Mouse (Mus musculus) midbrain, postnatal 0 days (tissue): ENCODE data around the gene Lztr1. TPM values are rescaled to one million over a fixed set of nuclear protein-coding genes. Genes with fewer than 3 reads are reported as not detected.

Experiments used
- ATAC-seq: fragments of 200-750 bp; cut with Nextera tagmentation; 2 replicates; pipeline ENCODE4 v1.8.0; 2017; ENCODE audit warnings: moderate number of reproducible peaks, mild to moderate bottlenecking, moderate TSS enrichment, moderate library complexity; ENCODE audit not compliant: low FRiP score
- DNase-seq: peaks from one replicate; pipeline ENCODE4 v3.0.0-alpha.2; 2015; ENCODE audit warnings: low spot score
- H3K27ac ChIP-seq: fragments of 300-500 bp; sonication (generic); 2 replicates; pipeline ENCODE4 v1.5.1; 2014; ENCODE audit warnings: low read depth, mild to moderate bottlenecking, low read length, mixed read lengths
- H3K27me3 ChIP-seq: fragments of 300-500 bp; sonication (generic); 2 replicates; pipeline ENCODE4 v1.6.1; 2014; ENCODE audit warnings: low read length, control low read depth, mixed read lengths; ENCODE audit not compliant: insufficient read depth
- H3K36me3 ChIP-seq: fragments of 300-500 bp; sonication (generic); 2 replicates; pipeline ENCODE4 v1.6.1; 2014; ENCODE audit warnings: low read length, control low read depth, mixed read lengths; ENCODE audit not compliant: insufficient read depth
- H3K4me1 ChIP-seq: fragments of 300-500 bp; sonication (generic); 2 replicates; pipeline ENCODE4 v1.6.1; 2014; ENCODE audit warnings: mild to moderate bottlenecking, control low read depth, antibody characterized with exemption, low read length, mixed read lengths; ENCODE audit not compliant: insufficient read depth
- H3K4me2 ChIP-seq: fragments of 300-500 bp; sonication (generic); 2 replicates; pipeline ENCODE4 v1.6.1; 2014; ENCODE audit warnings: low read depth, mild to moderate bottlenecking, low read length, mixed read lengths; ENCODE audit not compliant: poor library complexity, severe bottlenecking
- H3K4me3 ChIP-seq: fragments of 300-500 bp; sonication (generic); 2 replicates; pipeline ENCODE4 v1.5.1; 2014; ENCODE audit warnings: low read depth, mild to moderate bottlenecking, low read length, moderate library complexity
- H3K9ac ChIP-seq: fragments of 300-500 bp; sonication (generic); replicated peaks from 2 replicates; pipeline ENCODE4 v1.6.1; 2014; ENCODE audit warnings: mild to moderate bottlenecking, low read length, moderate library complexity, mixed read lengths; ENCODE audit not compliant: poor library complexity, severe bottlenecking
- H3K9me3 ChIP-seq: fragments of 300-500 bp; sonication (generic); 2 replicates; pipeline ENCODE4 v1.6.1; 2016; ENCODE audit warnings: low read length, control low read depth
- CTCF ChIP-seq: IDR thresholded peaks from 2 replicates; pipeline ENCODE4 v1.5.1; 2016; ENCODE audit warnings: antibody characterized with exemption, mild to moderate bottlenecking
- WGBS: fragments of 180-500 bp; shearing (Covaris S2); extraction: QIAGEN DNeasy Blood & Tissue Kit; methylation state at CpG from one replicate; pipeline ENCODE4 v1.1.7; 2014; 5-methylcytosine and 5-hydroxymethylcytosine counted together
- polyA plus RNA-seq: library from polyadenylated mRNA; unstranded; fragments of >200 nt; fragmentation: Nextera tagmentation; extraction: Ambion mirVana; gene quantifications from 2 replicates; pipeline ENCODE4 v1.2.1, GENCODE M21; 2015
- total RNA-seq: library from RNA; depleted of rRNA; stranded (reverse); fragments of >200 nt; gene quantifications from 2 replicates; pipeline ENCODE4 v1.2.3, GENCODE M21; 2014; rRNA removed

Lztr1 gene
- total and polyA plus RNA-seq, 2 experiments from 2014 or later, result 94.0 to 221 TPM

GRCm38 (mm10) chr16:17561751-17562208, 53.3 kb downstream of the Lztr1 start, which contains the start of gene P2rx6:
P2rx6 (plus strand) TSS chr16:17561885.
- Histone ChIP-seq H3K9ac (0 out of 2 replicates have a peak within 1 kb of the TSS, but pooled peaks have one; percentile 8), H3K4me1 (peaks cover 12% of the 10 kb centered on the region; the same call in 1 of the 2 replicates), H3K27me3 (peaks cover 5% of the 10 kb centered on the region; the same call in 1 of the 2 replicates), H3K36me3 (no peaks in the 10 kb centered on the region), H3K9me3 (no peaks in the 10 kb centered on the region), H3K4me3 (peak within 1 kb of the TSS; percentile 19), H3K4me2 (peak within 1 kb of the TSS; percentile 42), H3K27ac (0 out of 2 replicates have a peak within 1 kb of the TSS, but pooled peaks have one; percentile 12)
- DNase-seq (peak; percentile 71), ATAC-seq (peak; percentile 61)
- WGBS, result 4% methylated on average over 10 of the region's 10 CpGs
- TF ChIP-seq CTCF, result no peak

DNA sequence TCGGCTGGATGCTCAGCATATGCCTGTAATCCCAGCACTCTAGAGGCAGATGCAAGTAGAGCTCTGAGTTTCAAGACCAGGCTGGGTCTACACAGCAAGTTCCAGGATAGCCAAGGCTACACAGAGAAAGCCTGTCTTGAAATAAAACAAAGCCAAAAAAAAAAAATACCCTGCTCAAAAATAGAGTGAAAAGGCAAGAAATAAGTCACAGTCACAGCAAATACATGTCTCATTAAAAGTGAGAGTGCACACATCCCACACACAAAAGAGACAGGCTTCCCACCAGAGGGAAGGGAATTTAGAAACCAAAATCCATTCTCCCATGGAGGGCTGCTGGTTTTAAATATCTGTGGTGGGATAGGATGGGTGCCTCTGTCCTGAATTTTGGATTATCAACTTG, 55.1 kb downstream of the Lztr1 start:
- no peak for ATAC-seq
- no peak overlapping the region for H3K9ac ChIP-seq
- no peak overlapping the region for H3K4me2 ChIP-seq
- no peaks in the 10 kb centered on the region for H3K9me3 ChIP-seq
- H3K27ac ChIP-seq, result no peak overlapping the region
- TF ChIP-seq CTCF, result no peak
- H3K27me3 ChIP-seq, result peaks cover 5% of the 10 kb centered on the region; the same call in 1 of the 2 replicates
- H3K36me3 ChIP-seq, result no peaks in the 10 kb centered on the region
- no peak overlapping the region for H3K4me3 ChIP-seq
- WGBS, result 37% methylated on average over 1 of the region's 1 CpGs
- 0 out of 2 replicates have a peak, but pooled peaks cover 7% of the 10 kb centered on the region for H3K4me1 ChIP-seq
- DNase-seq, result no peak

GRCm38 (mm10) chr16:17564221-17564620, 55.7 kb downstream of the Lztr1 start:
- WGBS, result 82% methylated on average over 2 of the region's 2 CpGs
- Histone ChIP-seq H3K27ac (no peak overlapping the region), H3K9ac (no peak overlapping the region), H3K4me2 (no peak overlapping the region), H3K36me3 (no peaks in the 10 kb centered on the region), H3K27me3 (peaks cover 5% of the 10 kb centered on the region; the same call in 1 of the 2 replicates), H3K4me1 (0 out of 2 replicates have a peak, but pooled peaks cover 7% of the 10 kb centered on the region), H3K9me3 (no peaks in the 10 kb centered on the region), H3K4me3 (no peak overlapping the region)
- TF ChIP-seq CTCF, result no peak
- ATAC-seq, result no peak
- no peak for DNase-seq

DNA sequence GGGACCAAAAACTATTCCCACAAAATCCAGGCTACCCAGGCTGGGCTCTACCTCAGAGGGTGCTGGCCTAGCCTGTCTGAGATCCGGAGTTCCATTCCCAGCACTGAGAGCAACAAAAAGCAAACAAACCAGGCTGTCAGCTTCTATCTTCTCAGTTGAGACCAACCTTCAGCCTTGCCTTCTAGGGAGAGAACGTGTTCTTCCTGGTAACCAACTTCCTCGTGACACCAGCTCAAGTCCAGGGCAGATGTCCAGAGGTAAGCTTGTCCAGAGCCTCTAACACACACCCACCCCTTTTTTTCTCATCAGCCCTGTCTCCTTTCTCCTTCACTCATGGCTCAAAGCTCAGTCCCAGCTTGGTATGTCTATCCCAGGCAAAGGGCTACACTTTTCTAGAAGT, 56.3 kb downstream of the Lztr1 start:
- no peak for TF ChIP-seq CTCF
- Histone ChIP-seq H3K4me1 (0 out of 2 replicates have a peak, but pooled peaks cover 7% of the 10 kb centered on the region), H3K27ac (no peak overlapping the region), H3K4me2 (no peak overlapping the region), H3K27me3 (peaks cover 5% of the 10 kb centered on the region; the same call in 1 of the 2 replicates), H3K9me3 (no peaks in the 10 kb centered on the region), H3K36me3 (no peaks in the 10 kb centered on the region), H3K4me3 (no peak overlapping the region), H3K9ac (no peak overlapping the region)
- ATAC-seq (no peak), DNase-seq (no peak)
- 75% methylated on average over 3 of the region's 3 CpGs for WGBS

GRCm38 (mm10) chr16:17566186-17566585, 57.7 kb downstream of the Lztr1 start:
- no peaks in the 10 kb centered on the region for H3K27me3 ChIP-seq
- H3K9ac ChIP-seq, result no peak overlapping the region
- peak; percentile 17 for DNase-seq
- no peak overlapping the region for H3K4me3 ChIP-seq
- no peak for ATAC-seq
- peak; percentile 47 for TF ChIP-seq CTCF
- H3K27ac ChIP-seq, result no peak overlapping the region
- H3K9me3 ChIP-seq, result no peaks in the 10 kb centered on the region
- H3K4me2 ChIP-seq, result no peak overlapping the region
- no peaks in the 10 kb centered on the region for H3K36me3 ChIP-seq
- H3K4me1 ChIP-seq, result 0 out of 2 replicates have a peak, but pooled peaks cover 7% of the 10 kb centered on the region
- WGBS, result 24% methylated on average over 4 of the region's 4 CpGs

Other genes starting within 250 kb of the Lztr1 start
- gene Tmem191c, start 232.6 kb upstream of the Lztr1 start, total RNA-seq, result 79.4 and 80.4 TPM in 2 replicates
- 126 and 133 TPM in 2 replicates for gene Tmem191c, start 232.6 kb upstream of the Lztr1 start, polyA plus RNA-seq
- gene Serpind1, start 177.3 kb upstream of the Lztr1 start, total RNA-seq, result 7.3 and 9.4 TPM in 2 replicates
- gene Serpind1, start 177.3 kb upstream of the Lztr1 start, polyA plus RNA-seq, result 9.4 and 10.0 TPM in 2 replicates
- 40.5 and 42.5 TPM in 2 replicates for gene Snap29, start 102.7 kb upstream of the Lztr1 start, total RNA-seq
- 14.5 and 16.2 TPM in 2 replicates for gene Snap29, start 102.7 kb upstream of the Lztr1 start, polyA plus RNA-seq
- 122 and 135 TPM in 2 replicates for gene Pi4ka, start 102.4 kb upstream of the Lztr1 start, total RNA-seq
- 46.5 and 49.3 TPM in 2 replicates for gene Pi4ka, start 102.4 kb upstream of the Lztr1 start, polyA plus RNA-seq
- 47.8 and 54.4 TPM in 2 replicates for gene Crkl, start 56.7 kb upstream of the Lztr1 start, total RNA-seq
- gene Crkl, start 56.7 kb upstream of the Lztr1 start, polyA plus RNA-seq, result 58.2 and 61.1 TPM in 2 replicates
- gene Aifm3, start 19.1 kb upstream of the Lztr1 start, total RNA-seq, result 16.2 and 23.2 TPM in 2 replicates
- 12.5 and 14.1 TPM in 2 replicates for gene Aifm3, start 19.1 kb upstream of the Lztr1 start, polyA plus RNA-seq
- 59.3 and 65.5 TPM in 2 replicates for gene Thap7, start 22.4 kb downstream of the Lztr1 start, total RNA-seq
- gene Thap7, start 22.4 kb downstream of the Lztr1 start, polyA plus RNA-seq, result 57.1 and 64.1 TPM in 2 replicates
- gene Lrrc74b, start 52.6 kb downstream of the Lztr1 start, total RNA-seq, result 1.1 and 2.9 TPM in 2 replicates
- gene Lrrc74b, start 52.6 kb downstream of the Lztr1 start, polyA plus RNA-seq, result 2.1 and 2.5 TPM in 2 replicates
- gene P2rx6, start 53.2 kb downstream of the Lztr1 start, total RNA-seq, result 1.1 and 2.6 TPM in 2 replicates
- gene P2rx6, start 53.2 kb downstream of the Lztr1 start, polyA plus RNA-seq, result 2.9 TPM in 2 replicates
- 69.7 and 76.6 TPM in 2 replicates for gene Slc7a4, start 74.5 kb downstream of the Lztr1 start, total RNA-seq
- gene Slc7a4, start 74.5 kb downstream of the Lztr1 start, polyA plus RNA-seq, result 45.7 and 46.5 TPM in 2 replicates
- 49.9 and 58.5 TPM in 2 replicates for gene Smpd4, start 110.7 kb downstream of the Lztr1 start, total RNA-seq
- gene Smpd4, start 110.7 kb downstream of the Lztr1 start, polyA plus RNA-seq, result 23.4 and 24.7 TPM in 2 replicates
- 22.5 and 25.3 TPM in 2 replicates for gene Ccdc74a, start 137.8 kb downstream of the Lztr1 start, total RNA-seq
- 30.8 and 35.5 TPM in 2 replicates for gene Ccdc74a, start 137.8 kb downstream of the Lztr1 start, polyA plus RNA-seq
- gene Med15, start 224.2 kb downstream of the Lztr1 start, total RNA-seq, result 58.3 and 60.7 TPM in 2 replicates
- gene Med15, start 224.2 kb downstream of the Lztr1 start, polyA plus RNA-seq, result 43.0 and 49.3 TPM in 2 replicates